Mouse (Mus musculus) heart, postnatal 14 days (tissue): ENCODE results near the gene Dtymk. TPM values are rescaled to one million over a fixed set of nuclear protein-coding genes. Genes with fewer than 3 reads are reported as not detected.

Experiments used
- DNase-seq, 2 experiments: peaks; one replicate each; pipeline ENCODE4 v3.0.0; 2021 to 2022
- intact Hi-C: fragments of 180-260 bp; cut with DNase I; formaldehyde crosslinking; loops from one replicate; pipeline ENCODE4 v1.15.1; 2025
- total RNA-seq, 2 experiments: library from RNA; stranded (reverse); gene quantifications; 2 replicates each; pipeline ENCODE4 v1.2.3; 2021

Gene Dtymk
- total RNA-seq, 2 experiments from 2014 or later = 33.0 to 33.9 TPM

- peak; percentile 95 to 96 for DNase-seq
- intact Hi-C loops = loop anchor here (5.0 kb wide), 1 partner anchor 48 kb away; the partner anchor contains the start of genes Dtymk and Ing5
Observed at GRCm38 (mm10) chr1:93754573-93755290, 47.0 kb downstream of the Dtymk start, which contains the start of gene Thap4. Gene Thap4 (minus strand): TSS chr1:93754864.

DNA sequence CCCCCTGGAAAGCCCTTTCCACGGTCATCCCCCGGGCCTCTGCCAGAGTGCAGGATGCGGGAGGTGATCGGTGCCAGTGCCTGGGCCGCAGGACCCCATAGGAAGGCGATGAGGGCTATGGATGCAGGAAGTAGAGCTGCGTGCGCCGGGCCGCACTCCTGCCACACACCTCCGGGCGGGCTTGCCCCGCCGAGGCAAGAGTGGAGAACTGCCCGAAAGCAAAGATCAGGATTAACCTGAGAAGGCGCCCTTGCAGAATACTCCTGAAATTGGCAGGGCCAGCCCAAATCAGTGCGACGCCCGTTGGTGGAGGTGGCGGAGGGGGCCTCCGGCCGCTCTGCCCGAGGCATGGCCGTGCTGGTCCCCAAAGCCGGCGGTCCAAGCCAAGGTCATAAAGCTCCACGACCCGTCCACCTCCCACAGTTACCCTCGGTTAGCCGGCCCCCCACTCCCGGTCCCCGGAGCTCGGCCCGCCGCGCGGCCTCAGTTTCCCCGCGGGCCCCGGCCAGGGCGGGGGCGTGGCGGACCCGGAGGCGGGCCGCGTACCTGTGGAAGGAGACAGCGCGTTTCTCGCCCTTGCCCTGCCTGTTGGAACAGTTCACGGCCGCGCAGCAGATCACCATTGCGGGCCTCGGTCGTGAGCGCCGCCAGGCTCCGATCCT is 47.7 kb downstream of the Dtymk start:
- intact Hi-C loops = loop anchor here (5.0 kb wide), 1 partner anchor 48 kb away; the partner anchor contains the start of genes Dtymk and Ing5
- DNase-seq = no peak

- intact Hi-C loops = loop anchor here (5.0 kb wide), 1 partner anchor 51 kb away; the partner anchor contains the start of genes Dtymk and Ing5
- DNase-seq = no peak
Observed at GRCm38 (mm10) chr1:93751290-93751689, 50.4 kb downstream of the Dtymk start, which contains the start of gene Atg4b. Gene Atg4b (plus strand): TSS chr1:93751500.

- no peak for DNase-seq
- intact Hi-C loops = no loop called here
Observed at GRCm38 (mm10) chr1:93748539-93748938, 53.2 kb downstream of the Dtymk start.

GRCm38 (mm10) chr1:93746179-93746578 is 55.6 kb downstream of the Dtymk start:
- intact Hi-C loops = no loop called here
- no peak for DNase-seq

DNA sequence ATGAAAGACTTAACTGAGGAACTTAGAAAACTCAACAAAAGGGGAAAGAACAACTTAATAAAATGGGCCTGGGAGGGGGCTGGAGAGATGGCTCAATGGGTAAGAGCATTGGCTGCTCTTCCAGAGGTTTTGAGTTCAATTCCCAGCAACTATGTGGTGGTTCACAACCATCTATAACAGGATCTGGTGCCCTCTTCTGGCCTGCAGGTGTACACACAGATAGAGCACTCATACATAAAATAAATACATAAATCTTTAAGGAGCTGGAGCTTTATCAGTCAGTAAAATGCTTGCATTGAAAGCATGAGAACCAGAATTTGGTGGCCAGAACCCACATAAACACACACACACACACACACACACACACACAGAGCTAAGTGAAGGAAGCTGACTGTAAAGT is 58.8 kb downstream of the Dtymk start:
- DNase-seq = no peak
- intact Hi-C loops = no loop called here

Other genes with a start within 250 kb of the Dtymk start
- gene Stk25, start 143.3 kb downstream of the Dtymk start, total RNA-seq = 100 to 1,000 TPM in 1 of 2 experiments, 10 to 100 TPM in 1; 98.9 to 106 TPM
- 1 to 10 TPM; 4.5 to 5.5 TPM for gene Bok, start 116.3 kb downstream of the Dtymk start, total RNA-seq
- gene Atg4b, start 50.4 kb downstream of the Dtymk start, total RNA-seq = 10 to 100 TPM; 40.9 to 41.8 TPM
- gene Thap4, start 47.1 kb downstream of the Dtymk start, total RNA-seq = 10 to 100 TPM; 60.5 to 73.5 TPM
- 10 to 100 TPM in 1 of 2 experiments, 1 to 10 TPM in 1; 8.3 to 10.6 TPM for gene Ing5, start 2.0 kb upstream of the Dtymk start, total RNA-seq
- gene D2hgdh, start 23.0 kb upstream of the Dtymk start, total RNA-seq = 10 to 100 TPM; 29.3 to 29.5 TPM
- gene Gal3st2, start 59.4 kb upstream of the Dtymk start, total RNA-seq = 1 to 10 TPM; 1.1 to 1.5 TPM
- 1 to 10 TPM in 1 of 2 experiments, under 1 TPM in 1; 0.78 to 1.1 TPM for gene Gal3st2b, start 116.4 kb upstream of the Dtymk start, total RNA-seq
- 1 to 10 TPM in 1 of 2 experiments, under 1 TPM in 1; 0.93 to 1.0 TPM for gene Gal3st2c, start 188.6 kb upstream of the Dtymk start, total RNA-seq
- gene Neu4, start 218.5 kb upstream of the Dtymk start, total RNA-seq = not detected